Mouse (Mus musculus) neural tube, embryonic 14.5 days (tissue): ENCODE data around the gene Vti1a. TPM values are rescaled to one million over a fixed set of nuclear protein-coding genes. Genes with fewer than 3 reads are reported as not detected.

ENCODE experiments used
- ATAC-seq: fragments of 200-750 bp; cut with Nextera tagmentation; 2 replicates; pipeline ENCODE4 v1.8.0; 2017; ENCODE audit warnings: low read depth, mild to moderate bottlenecking, moderate TSS enrichment, moderate library complexity
- H3K27ac ChIP-seq: fragments of 300-500 bp; sonication (generic); 2 replicates; pipeline ENCODE4 v1.5.1; 2014; ENCODE audit warnings: low read depth, mild to moderate bottlenecking, control low read depth, low read length, moderate library complexity, mixed read lengths
- H3K27me3 ChIP-seq: fragments of 300-500 bp; sonication (generic); 2 replicates; pipeline ENCODE4 v1.6.1; 2014; ENCODE audit warnings: low read length; ENCODE audit not compliant: control insufficient read depth, insufficient read depth
- H3K36me3 ChIP-seq: fragments of 300-500 bp; sonication (generic); 2 replicates; pipeline ENCODE4 v1.6.1; 2014; ENCODE audit warnings: low read length, mixed read lengths; ENCODE audit not compliant: control insufficient read depth, insufficient read depth
- H3K4me1 ChIP-seq: fragments of 300-500 bp; sonication (generic); 2 replicates; pipeline ENCODE4 v1.6.1; 2014; ENCODE audit warnings: low read length; ENCODE audit not compliant: control insufficient read depth, insufficient read depth
- H3K4me2 ChIP-seq: fragments of 300-500 bp; sonication (generic); 2 replicates; pipeline ENCODE4 v1.6.1; 2014; ENCODE audit warnings: mild to moderate bottlenecking, low read depth, low read length, control low read depth
- H3K4me3 ChIP-seq: fragments of 300-500 bp; sonication (generic); 2 replicates; pipeline ENCODE4 v1.5.1; 2014; ENCODE audit warnings: low read depth, low read length, control low read depth, mixed read lengths
- H3K9ac ChIP-seq: fragments of 300-500 bp; sonication (generic); replicated peaks from 2 replicates; pipeline ENCODE4 v1.6.1; 2014; ENCODE audit warnings: low read depth, mild to moderate bottlenecking, control low read depth, low read length, mixed read lengths
- H3K9me3 ChIP-seq: fragments of 300-500 bp; sonication (generic); 2 replicates; pipeline ENCODE4 v1.6.1; 2016; ENCODE audit warnings: low read length; ENCODE audit not compliant: control insufficient read depth
- WGBS: fragments of 180-500 bp; shearing (Covaris S2); extraction: QIAGEN DNeasy Blood & Tissue Kit; methylation state at CpG from one replicate; pipeline ENCODE4 v1.1.7; 2014; 5-methylcytosine and 5-hydroxymethylcytosine counted together
- polyA plus RNA-seq: library from polyadenylated mRNA; unstranded; fragments of >200 nt; fragmentation: Nextera tagmentation; extraction: Ambion mirVana; gene quantifications from 2 replicates; pipeline ENCODE4 v1.2.1, GENCODE M21; 2014

The Vti1a gene
- polyA plus RNA-seq, 1 experiment from 2014 or later: 35.7 TPM

DNA sequence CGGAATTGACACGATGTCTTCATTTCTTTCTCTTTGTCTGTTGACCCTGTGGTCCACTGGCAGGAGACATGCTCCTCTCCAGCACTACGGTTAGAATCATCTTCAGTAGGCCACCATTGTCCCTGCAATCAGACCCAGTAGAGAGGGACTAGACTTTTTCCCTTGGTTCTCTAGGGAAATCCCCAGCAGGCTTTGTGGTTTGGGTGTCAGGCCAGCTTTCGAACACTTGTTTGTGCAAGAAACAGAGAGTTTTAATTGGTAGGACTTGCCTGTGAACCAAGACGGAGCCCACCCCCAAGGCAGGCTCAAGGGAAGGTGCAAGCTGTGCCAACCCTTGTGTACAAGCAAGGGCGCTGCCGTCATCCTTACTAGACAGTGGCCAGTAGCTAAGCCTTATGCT lies 302.5 kb downstream of the Vti1a start:
- no peak for ATAC-seq

DNA sequence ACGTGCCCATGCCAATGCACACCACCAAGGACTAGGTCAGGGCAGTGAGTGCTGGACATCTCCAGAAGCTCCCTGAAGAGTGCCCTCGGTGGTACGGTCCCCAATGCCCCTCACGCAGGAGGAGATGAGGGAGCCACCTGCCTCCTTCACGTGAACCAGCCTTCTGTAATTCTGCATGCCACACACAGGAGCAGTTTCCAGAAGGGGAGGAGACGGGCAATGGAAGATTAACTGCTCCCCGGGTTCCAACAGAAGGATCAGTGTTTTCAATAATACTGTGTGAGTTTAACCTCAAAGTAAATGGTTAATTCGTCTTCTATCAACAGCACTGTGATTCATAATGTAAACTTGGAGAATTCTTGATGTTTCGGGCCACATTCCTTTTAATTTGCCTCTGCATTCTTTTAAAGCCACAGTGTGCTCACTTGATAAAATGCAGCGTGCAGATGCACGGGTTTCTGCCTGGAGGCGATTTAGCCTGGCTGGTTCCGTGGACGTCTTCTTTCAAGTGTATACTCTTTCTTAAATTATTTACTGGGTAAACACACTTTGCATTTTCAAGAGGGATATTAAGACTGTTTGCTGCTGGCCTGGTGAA lies 304.4 kb downstream of the Vti1a start:
- Histone ChIP-seq H3K9ac (no peak overlapping the region), H3K4me3 (no peak overlapping the region), H3K27ac (no peak overlapping the region), H3K4me1 (peaks cover 2% of the 10 kb centered on the region; the same call in 1 of the 2 replicates), H3K36me3 (no peaks in the 10 kb centered on the region), H3K9me3 (no peaks in the 10 kb centered on the region), H3K4me2 (no peak overlapping the region), H3K27me3 (no peaks in the 10 kb centered on the region)
- WGBS: 42% methylated on average over 14 of the region's 14 CpGs
- no peak for ATAC-seq

More for the DNA sequence above, 302.5 kb downstream of the Vti1a start:
- Histone ChIP-seq H3K9ac (no peak overlapping the region), H3K27me3 (no peaks in the 10 kb centered on the region), H3K36me3 (no peaks in the 10 kb centered on the region), H3K4me2 (no peak overlapping the region), H3K4me1 (peaks cover 2% of the 10 kb centered on the region; the same call in 1 of the 2 replicates), H3K9me3 (no peaks in the 10 kb centered on the region), H3K27ac (no peak overlapping the region), H3K4me3 (no peak overlapping the region)
- WGBS: 96% methylated on average over 7 of the region's 7 CpGs

GRCm38 (mm10) chr19:55621011-55621625 lies 305.0 kb downstream of the Vti1a start:
- Histone ChIP-seq H3K4me1 (peaks cover 2% of the 10 kb centered on the region), H3K9me3 (no peaks in the 10 kb centered on the region), H3K27ac (no peak overlapping the region), H3K9ac (no peak overlapping the region), H3K36me3 (no peaks in the 10 kb centered on the region), H3K4me2 (no peak overlapping the region), H3K27me3 (no peaks in the 10 kb centered on the region), H3K4me3 (no peak overlapping the region)
- WGBS: 81% methylated on average over 12 of the region's 12 CpGs
- ATAC-seq: no peak

- H3K4me2 ChIP-seq: no peak overlapping the region
- H3K4me1 ChIP-seq: peaks cover 2% of the 10 kb centered on the region
- no peaks in the 10 kb centered on the region for H3K36me3 ChIP-seq
- no peak for ATAC-seq
- WGBS: 67% methylated on average over 18 of the region's 18 CpGs
- no peak overlapping the region for H3K27ac ChIP-seq
- H3K27me3 ChIP-seq: no peaks in the 10 kb centered on the region
- no peaks in the 10 kb centered on the region for H3K9me3 ChIP-seq
- no peak overlapping the region for H3K9ac ChIP-seq
- no peak overlapping the region for H3K4me3 ChIP-seq
Measured at GRCm38 (mm10) chr19:55622821-55623220, 306.7 kb downstream of the Vti1a start.

DNA sequence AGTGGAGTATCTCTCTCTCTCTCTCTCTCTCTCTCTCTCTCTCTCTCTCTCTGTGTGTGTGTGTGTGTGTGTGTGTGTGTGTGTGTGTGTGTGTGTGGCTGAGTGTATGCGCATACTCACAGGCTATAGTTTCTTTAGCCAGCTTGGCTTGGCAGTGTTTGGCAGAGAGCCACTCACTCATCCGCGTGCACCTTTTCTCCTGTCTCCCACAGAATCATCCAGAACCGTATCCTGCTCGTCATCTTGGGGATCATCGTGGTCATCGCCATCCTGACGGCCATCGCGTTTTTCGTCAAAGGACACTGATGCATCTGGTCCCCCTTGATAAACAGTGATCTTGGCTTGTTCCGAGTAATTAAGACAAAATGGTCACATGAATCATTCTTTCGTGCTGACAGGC lies 307.5 kb downstream of the Vti1a start:
- H3K4me2 ChIP-seq: no peak overlapping the region
- WGBS: 56% methylated on average over 13 of the region's 13 CpGs
- no peaks in the 10 kb centered on the region for H3K36me3 ChIP-seq
- no peak overlapping the region for H3K9ac ChIP-seq
- H3K27me3 ChIP-seq: no peaks in the 10 kb centered on the region
- no peak for ATAC-seq
- no peak overlapping the region for H3K4me3 ChIP-seq
- H3K9me3 ChIP-seq: no peaks in the 10 kb centered on the region
- no peak overlapping the region for H3K27ac ChIP-seq
- peaks cover 2% of the 10 kb centered on the region for H3K4me1 ChIP-seq

GRCm38 (mm10) chr19:55626483-55626882 lies 310.4 kb downstream of the Vti1a start:
- Histone ChIP-seq H3K4me3 (no peak overlapping the region), H3K27me3 (0 out of 2 replicates have a peak, but pooled peaks cover 4% of the 10 kb centered on the region), H3K4me1 (peaks cover 2% of the 10 kb centered on the region; the same call in 1 of the 2 replicates), H3K9ac (no peak overlapping the region), H3K9me3 (no peaks in the 10 kb centered on the region), H3K27ac (no peak overlapping the region), H3K4me2 (peak overlapping the region; percentile 27; the same call in 1 of the 2 replicates), H3K36me3 (no peaks in the 10 kb centered on the region)
- 30% methylated on average over 16 of the region's 16 CpGs for WGBS
- no peak for ATAC-seq

DNA sequence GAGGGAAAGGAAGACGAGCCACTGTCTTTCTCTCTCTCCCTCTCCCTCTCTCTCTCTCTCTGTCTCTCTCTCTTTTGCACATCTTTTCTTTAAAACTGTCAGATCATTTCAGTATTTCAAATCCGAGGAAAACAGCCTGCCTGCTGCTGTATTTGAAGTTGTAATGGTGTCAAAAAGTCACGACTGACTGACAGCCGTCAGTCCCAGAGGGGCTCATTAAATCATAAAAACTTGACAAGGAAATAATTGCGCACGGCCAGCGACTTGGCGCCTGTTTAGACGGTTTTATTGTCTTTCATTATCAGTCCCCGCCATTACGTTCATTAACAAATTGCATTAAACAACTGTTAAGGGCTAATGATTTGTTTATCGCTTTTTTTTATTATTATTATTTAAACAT lies 310.9 kb downstream of the Vti1a start:
- no peak for ATAC-seq
- H3K4me2 ChIP-seq: peak overlapping the region; percentile 27; the same call in 1 of the 2 replicates
- 35% methylated on average over 12 of the region's 12 CpGs for WGBS

GRCm38 (mm10) chr19:55635488-55635887 lies 319.4 kb downstream of the Vti1a start:
- WGBS: 33% methylated on average over 15 of the region's 15 CpGs
- Histone ChIP-seq H3K9me3 (no peaks in the 10 kb centered on the region), H3K27me3 (0 out of 2 replicates have a peak, but pooled peaks cover 5% of the 10 kb centered on the region), H3K27ac (no peak overlapping the region), H3K4me3 (no peak overlapping the region), H3K9ac (no peak overlapping the region), H3K4me2 (no peak overlapping the region), H3K4me1 (no peaks in the 10 kb centered on the region), H3K36me3 (no peaks in the 10 kb centered on the region)
- ATAC-seq: no peak

More for the DNA sequence above, 310.9 kb downstream of the Vti1a start:
- Histone ChIP-seq H3K4me3 (no peak overlapping the region), H3K4me1 (peaks cover 1% of the 10 kb centered on the region; the same call in 1 of the 2 replicates), H3K27ac (no peak overlapping the region), H3K36me3 (no peaks in the 10 kb centered on the region), H3K9me3 (no peaks in the 10 kb centered on the region), H3K27me3 (0 out of 2 replicates have a peak, but pooled peaks cover 4% of the 10 kb centered on the region), H3K9ac (no peak overlapping the region)

GRCm38 (mm10) chr19:55640251-55640650 lies 324.2 kb downstream of the Vti1a start:
- no peak for ATAC-seq
- Histone ChIP-seq H3K27ac (no peak overlapping the region), H3K9ac (no peak overlapping the region), H3K4me2 (no peak overlapping the region), H3K36me3 (no peaks in the 10 kb centered on the region), H3K4me1 (peaks cover 3% of the 10 kb centered on the region; the same call in 1 of the 2 replicates), H3K27me3 (peaks cover 8% of the 10 kb centered on the region; the same call in 1 of the 2 replicates), H3K4me3 (no peak overlapping the region), H3K9me3 (no peaks in the 10 kb centered on the region)
- 84% methylated on average over 6 of the region's 6 CpGs for WGBS
